Mouse (Mus musculus): Measurements from ENCODE around the gene Gm5565.
A peak's percentile ranks its signal among the peaks of the same experiment; 100 is the strongest.
"Not testable (repeated sequence)": the region's sequence is repeated elsewhere in the genome, so short reads cannot be mapped to it uniquely, and the experiment has no call there.

Gene Gm5565

GRCm38 (mm10) chr5:146160439-146160838 lies at the start of gene Gm5565:
TSS of gene Gm5565 (minus strand) at chr5:146160539.
- DNase-seq (ENCODE audit: low read depth, low spot score), result not testable (repeated sequence)

DNA sequence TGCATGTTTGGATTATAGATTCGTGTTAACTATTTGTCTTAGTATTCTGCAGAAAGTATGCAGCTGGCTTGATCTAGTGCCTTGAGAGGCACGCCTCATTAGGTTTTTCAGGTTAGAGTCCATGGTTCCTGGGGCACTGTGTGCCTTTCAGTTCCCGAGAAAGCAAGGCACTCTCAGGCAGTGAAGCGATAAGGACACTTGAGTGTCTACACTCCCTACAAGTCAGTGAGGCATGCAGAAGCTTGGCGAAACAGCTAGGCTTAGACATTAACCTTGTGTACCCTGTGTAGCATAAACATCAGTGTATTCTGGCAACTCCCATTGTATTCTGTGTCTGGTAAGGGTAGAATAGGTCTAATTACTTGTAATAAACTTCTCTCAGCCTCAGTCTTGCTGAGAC lies 45.2 kb upstream of the Gm5565 start:
- DNase-seq (ENCODE audit: low read depth, low spot score), result no peak

- peak; percentile 20 for DNase-seq (ENCODE audit: low read depth, low spot score)
These were observed 43.6 kb upstream of the Gm5565 start for GRCm38 (mm10) chr5:146203921-146204320.

- DNase-seq (ENCODE audit: low read depth, low spot score), result peak; percentile 37
These were observed 40.2 kb upstream of the Gm5565 start for GRCm38 (mm10) chr5:146200580-146200979.

DNA sequence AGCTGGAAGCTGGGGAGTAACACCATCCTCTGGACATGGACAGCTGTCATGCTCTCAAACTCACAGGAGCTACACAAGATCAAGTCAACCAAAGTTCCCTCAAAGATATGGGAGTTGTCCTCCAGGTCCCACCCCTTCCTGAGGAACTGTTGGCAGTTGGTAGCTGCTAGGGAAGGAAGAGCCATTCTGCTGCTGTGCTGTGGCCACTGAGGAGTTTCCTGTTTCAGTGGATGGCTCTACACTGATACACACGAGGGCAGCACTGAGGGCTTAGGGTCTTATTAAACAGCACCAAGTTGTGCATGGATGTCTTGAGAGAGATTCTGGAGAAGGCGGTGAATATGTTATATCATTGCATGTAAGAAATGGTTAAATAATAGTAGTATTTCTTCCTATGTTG lies 39.2 kb upstream of the Gm5565 start:
- DNase-seq (ENCODE audit: low read depth, low spot score), result peak; percentile 36

GRCm38 (mm10) chr5:146199073-146199472 lies 38.7 kb upstream of the Gm5565 start:
- no peak for DNase-seq (ENCODE audit: low read depth, low spot score)

GRCm38 (mm10) chr5:146193360-146193759 lies 33.0 kb upstream of the Gm5565 start:
- DNase-seq (ENCODE audit: low read depth, low spot score), result no peak

DNA sequence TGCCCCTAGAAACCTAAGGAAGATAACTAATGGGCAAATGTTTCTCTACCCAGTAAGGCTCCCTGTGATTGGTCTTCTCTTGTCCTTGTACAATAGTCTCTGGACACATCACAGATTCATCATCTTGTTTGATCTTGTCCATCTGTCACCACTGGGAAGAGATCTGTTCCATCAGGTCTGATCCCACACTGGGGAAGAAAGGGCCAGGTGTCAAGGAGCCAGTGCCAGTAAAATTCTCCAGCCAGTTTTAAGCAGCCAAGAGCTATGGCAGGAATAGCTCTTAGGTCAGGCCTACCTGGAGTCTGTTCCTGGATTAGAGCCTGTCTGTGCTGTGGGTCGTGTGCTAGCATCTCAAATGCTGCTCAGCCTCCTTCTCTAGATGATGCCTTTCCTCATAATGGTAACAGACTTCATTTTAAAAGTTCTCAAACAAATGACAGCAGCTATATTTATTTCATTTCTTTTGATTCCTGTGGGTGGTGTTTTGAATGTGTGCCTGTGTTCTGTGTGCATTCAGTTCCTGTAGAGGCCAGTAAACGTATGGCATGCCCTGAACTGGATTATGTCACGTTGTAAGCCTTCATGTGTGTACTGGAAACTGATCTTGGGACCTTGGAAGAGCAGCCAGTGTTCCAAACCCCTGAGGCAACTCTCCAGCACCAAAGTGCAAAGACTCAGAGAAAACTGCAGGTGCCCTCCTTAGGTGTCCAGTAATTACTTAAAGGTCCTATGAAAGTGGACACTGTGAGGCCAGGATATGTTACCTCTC lies 30.3 kb upstream of the Gm5565 start:
- no peak for DNase-seq (ENCODE audit: low read depth, low spot score)

DNA sequence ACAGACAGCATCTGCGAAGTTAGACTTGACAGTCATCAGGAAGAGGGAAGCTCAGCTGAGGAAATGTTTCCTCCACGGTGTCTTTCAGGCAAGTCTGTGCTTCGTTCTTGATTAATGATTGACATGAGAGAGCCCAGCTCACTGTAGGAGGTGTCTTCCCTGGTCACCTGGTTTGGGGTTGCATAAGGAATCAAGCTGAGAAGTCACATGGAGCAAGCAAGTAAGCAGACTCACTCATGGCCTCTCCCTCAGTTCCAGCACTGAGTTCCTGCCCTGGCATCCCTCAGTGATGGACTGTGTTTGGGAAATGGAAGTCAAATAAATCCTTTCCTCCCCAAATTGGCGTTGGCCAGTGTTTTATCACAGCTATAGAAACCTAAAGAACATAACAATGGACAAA lies 29.8 kb upstream of the Gm5565 start:
- DNase-seq (ENCODE audit: low read depth, low spot score), result no peak

GRCm38 (mm10) chr5:146188712-146189111 lies 28.4 kb upstream of the Gm5565 start:
- DNase-seq (ENCODE audit: low read depth, low spot score), result no peak

- no peak for DNase-seq (ENCODE audit: low read depth, low spot score)
These were observed 27.8 kb upstream of the Gm5565 start for GRCm38 (mm10) chr5:146188144-146188543.

DNA sequence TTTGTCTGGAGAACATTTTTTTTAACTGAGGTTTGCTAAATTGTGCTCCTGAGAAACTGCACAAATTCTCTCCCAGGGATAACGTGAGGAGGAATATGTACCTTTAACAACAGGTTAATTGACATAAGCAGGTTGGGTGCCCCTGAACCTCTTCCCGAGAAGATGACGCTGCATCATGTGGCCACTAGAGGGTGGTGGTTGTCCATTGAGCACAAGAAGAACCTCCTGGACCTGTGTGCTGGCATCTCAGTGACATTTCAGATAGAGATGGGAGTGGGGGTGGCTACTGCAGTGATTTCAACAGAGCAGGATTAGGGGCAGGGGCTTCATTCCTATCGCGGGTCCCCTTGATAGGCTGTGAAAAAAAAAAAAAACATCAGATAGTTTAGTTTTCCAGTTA lies 27.1 kb upstream of the Gm5565 start:
- DNase-seq (ENCODE audit: low read depth, low spot score), result peak; percentile 61

DNA sequence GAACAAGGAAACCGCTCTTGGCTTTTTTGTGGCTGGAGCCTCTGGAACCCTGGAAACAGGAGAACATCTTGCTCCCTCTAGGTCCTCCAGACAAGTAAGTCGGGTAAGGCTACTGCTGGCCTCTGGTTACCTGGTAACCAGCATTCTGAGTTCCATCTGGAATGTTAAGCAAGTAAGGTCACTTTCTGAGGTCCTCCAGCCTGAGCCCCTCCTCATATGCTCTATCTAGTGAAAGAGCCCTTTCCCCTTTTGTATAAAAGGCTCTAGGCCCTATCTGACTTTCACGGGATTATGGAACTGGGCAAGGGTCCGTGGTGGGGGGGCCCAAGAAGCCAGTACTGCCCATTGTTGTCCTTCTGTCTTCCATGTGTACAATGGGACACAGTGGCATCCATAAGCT lies 24.9 kb upstream of the Gm5565 start, which contains the start of gene 1700001J03Rik:
Gene 1700001J03Rik (minus strand): TSS at position 101 of the 400 bp plus-strand sequence.
- not testable (repeated sequence) for DNase-seq (ENCODE audit: low read depth, low spot score)

DNA sequence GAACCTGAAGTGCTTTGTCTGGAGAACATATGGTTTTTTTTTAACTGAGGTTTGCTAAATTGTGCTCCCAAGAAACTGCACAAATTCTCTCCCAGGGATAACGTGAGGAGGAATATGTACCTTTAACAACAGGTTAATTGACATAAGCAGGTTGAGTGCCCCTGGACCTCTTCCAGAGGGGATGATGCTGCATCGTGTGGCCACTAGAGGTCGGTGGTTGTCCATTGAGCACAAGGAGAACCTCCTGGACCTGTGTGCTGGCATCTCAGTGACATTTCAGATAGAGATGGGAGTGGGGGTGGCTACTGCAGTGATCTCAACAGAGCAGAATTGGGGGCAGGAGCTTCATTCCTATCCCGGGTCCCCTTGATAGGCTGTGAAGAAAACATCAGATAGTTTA lies 12.4 kb upstream of the Gm5565 start:
- DNase-seq (ENCODE audit: low read depth, low spot score), result not testable (repeated sequence)

GRCm38 (mm10) chr5:146170621-146171020 lies 10.3 kb upstream of the Gm5565 start, which contains the start of gene Gm6309:
TSS of gene Gm6309 (minus strand) at chr5:146170721.
- DNase-seq (ENCODE audit: low read depth, low spot score), result not testable (repeated sequence)

- not testable (repeated sequence) for DNase-seq (ENCODE audit: low read depth, low spot score)
These were observed 2.0 kb downstream of the Gm5565 start for GRCm38 (mm10) chr5:146158326-146158725.

DNA sequence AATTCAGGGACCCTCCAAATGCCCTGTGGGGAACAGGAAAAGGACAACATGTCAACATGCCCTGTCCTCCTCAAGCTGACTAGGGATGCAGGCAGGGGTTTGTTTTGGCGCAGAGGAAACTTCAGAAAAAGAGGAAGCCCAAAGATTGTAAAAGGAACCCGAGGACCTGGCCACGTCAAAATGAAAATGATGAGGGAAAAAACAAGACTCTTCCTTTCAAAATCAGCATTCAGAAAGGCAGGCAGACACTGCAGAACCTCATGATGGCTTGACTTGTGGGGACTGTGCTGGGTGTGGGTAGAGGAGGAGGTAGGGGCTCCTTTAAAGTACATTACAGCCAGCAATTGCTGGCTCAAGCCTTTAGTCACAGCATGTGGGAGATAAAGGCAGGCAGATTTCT lies 9.9 kb downstream of the Gm5565 start:
- DNase-seq (ENCODE audit: low read depth, low spot score), result no peak

DNA sequence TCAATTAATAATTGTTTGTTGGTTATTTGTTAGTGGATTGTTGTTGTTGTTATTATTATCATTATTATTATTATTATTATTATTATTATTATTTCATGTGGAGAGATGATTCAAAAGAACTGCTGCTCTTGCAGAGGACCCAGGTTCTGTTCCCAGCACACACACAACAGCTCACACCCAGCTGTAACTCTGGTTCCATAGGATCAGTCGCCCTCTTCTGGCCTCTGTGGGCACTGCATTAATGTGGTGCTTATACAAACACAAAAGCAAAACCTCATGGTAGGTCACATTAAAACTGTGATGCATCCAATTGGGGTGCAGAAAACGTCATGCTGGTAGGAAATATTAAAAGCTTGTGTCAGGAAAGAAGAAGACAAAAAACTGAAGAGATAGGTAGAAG lies 12.4 kb downstream of the Gm5565 start:
- peak; percentile 51 for DNase-seq (ENCODE audit: low read depth, low spot score)
